Mouse (Mus musculus): Measurements from ENCODE around the gene Slc28a1.
A peak's percentile ranks its signal among the peaks of the same experiment; 100 is the strongest.
"Not testable (repeated sequence)": the region's sequence is repeated elsewhere in the genome, so short reads cannot be mapped to it uniquely, and the experiment has no call there.

Gene Slc28a1

DNA sequence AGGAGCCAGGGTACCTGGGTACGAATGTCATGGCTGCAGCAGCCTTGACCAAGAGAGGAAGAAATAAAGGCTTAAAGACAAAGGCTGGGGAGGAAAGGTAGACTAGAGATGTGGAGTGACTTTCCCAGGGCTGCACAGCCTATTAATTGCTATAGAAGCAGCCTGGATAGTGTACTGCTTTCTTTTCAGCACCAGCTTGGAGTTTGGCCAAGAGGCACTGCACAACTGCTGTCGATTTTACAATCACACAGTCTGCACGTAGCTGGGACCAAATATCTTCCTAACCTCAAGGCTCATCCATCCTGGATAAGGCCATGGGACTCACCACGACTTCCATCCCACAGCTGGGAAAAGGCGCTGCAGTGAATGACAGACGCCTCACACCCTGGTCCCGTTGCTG, 54.8 kb downstream of the Slc28a1 start:
- no peak for DNase-seq (ENCODE audit: low spot score)

DNA sequence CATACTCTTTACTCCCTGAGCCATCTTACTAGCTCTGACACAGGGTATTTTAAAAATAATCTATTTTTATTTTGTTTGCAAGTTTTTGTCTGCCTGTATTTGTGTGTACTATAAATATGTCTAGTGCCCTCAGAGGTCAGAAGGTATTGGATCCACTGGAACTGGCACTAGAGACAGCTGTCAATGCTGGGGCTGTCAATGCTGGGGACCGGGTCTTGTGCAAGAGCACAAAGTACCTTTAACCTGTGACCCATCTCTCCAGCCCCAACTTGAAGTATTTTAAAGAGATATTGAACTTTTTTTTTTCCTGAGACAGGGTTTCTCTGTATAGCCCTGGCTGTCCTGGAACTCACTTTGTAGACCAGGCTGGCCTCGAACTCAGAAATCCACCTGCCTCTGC, 59.3 kb downstream of the Slc28a1 start:
- no peak for DNase-seq (ENCODE audit: low spot score)

DNA sequence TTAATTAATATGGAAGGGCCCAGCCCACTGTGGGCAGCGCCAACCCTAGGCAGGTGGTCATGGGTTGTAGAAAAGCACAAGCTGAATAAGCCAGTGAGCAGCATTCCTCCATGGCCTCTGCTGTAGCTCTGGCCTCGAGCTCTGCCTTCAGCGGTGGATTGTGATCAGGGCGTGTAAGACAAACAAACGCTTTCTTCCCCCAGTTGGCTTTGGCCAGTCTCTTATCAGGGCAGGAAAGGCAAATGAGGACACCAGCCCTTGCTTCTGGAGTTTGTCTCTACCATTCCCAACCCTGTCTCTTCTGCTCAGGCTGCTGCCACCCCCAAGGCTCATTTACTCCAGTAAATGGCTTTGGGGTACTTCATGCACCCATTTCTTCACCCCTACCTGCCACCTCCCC, 60.1 kb downstream of the Slc28a1 start:
- DNase-seq (ENCODE audit: low spot score) = no peak

DNA sequence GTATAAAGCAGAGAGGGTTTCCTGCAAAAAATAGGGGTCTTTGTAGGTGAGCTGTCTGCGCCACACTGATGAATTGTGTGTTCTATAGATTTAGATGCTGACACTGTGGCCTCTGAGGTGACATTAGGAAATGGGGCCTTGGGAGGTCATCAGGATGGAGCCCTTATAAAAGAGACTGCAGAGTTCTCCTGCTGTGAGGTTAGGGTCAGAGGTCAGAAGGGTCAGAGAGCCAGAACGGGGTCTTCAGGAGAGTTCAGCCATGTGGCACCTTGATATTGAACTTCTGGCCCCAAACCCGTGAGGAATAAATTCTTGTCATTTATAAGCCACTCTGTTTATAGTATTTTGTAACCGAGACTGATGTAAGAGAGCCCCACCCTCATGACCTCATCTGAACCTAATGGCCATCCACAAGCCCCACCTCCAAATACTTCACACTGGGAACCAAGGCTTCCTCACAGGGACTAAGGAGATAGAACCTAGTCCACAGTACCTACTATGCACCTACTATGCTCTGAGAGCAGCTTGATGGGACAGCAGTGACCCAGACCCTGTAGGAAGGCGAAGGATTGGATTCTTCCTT, 61.7 kb downstream of the Slc28a1 start:
- DNase-seq (ENCODE audit: low spot score) = no peak

DNA sequence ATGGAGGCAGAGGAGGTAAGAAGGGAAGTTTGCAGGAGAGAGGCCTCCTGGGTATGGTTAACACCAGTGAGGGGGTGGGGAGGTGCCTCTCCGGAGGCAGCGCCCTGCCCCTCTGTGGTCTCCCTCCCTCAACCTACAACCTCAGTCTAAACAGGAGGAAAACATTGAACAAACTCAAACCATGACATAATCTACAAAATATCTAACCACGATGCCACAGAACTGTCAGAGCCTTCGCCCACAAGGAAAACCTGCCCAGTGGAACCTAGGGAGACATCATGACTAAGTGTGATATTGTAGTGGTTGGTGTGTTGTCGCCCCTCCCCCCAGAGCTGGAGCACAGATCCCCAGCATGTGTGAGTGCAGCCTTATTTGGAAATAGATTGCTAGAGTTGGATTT, 64.9 kb downstream of the Slc28a1 start:
- DNase-seq (ENCODE audit: low spot score) = no peak

DNA sequence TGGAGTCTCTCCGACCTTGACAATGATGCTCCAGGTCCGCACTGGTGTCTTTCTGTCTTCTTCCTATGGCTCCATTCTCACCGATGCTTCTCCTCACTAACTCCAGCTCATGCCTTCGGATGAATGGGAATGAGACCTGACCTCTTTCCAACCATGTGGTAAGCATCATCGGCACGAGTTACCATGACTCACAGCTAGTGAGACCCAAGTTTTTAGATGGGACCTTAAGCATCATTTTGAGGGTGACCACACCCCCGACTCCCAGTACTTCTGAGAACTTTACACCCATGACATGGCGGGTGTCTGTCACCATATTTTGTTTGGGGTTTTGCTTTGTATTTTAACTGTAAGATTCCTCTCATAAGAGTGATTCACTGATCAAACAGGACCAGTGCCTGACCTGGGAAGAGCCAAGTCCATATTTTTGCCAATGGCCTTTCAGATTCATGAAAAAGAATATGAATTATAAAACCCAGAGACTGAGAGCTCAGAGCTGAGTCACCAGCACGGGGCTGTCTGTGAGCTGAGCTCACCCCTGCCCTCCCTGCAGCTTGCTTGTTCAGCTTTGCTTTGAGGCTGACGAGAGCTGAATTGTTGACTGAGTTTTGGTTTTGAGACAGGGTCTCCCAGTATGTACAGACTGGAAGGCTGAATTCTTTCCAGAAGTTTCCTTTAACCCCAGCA, 68.0 kb downstream of the Slc28a1 start:
- DNase-seq (ENCODE audit: low spot score) = no peak

DNA sequence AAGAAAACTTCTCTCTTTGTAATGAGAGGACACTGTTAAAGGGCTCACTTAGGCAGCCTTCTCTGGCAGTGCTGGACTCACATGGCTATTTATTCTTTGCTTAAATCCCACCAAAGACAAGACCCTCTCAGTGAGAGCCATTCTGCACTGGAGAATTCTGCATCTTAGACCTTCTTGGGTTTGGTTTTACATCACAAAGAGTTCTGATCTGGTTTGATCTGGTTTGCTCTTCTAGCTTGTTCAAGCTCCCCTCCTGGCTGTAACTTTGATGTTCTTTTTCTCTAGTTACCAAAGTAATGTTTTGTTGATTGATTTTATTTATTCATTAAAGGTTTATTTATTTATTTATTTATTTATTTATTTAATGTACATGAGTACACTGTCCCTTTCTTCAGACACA, 68.6 kb downstream of the Slc28a1 start:
- DNase-seq (ENCODE audit: low spot score) = no peak

DNA sequence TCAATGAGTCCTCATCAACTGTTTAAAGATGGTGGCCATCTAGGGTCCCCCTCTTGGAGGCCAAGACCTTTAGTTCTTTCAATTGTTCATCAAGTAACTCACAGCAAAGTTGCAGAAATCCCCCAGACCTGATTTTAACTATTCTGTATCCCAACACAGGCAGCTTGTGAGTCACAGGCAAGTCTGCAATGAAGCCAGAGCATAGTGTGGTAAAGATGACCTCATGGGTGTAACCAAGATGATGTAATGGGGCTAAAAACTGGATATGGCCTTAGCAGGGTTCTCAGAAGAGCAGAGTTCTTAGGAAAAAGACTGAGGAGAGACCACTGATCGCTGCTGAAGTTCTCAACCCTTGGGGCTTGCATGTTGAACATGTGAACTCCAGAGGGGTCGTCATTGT, 69.5 kb downstream of the Slc28a1 start:
- no peak for DNase-seq (ENCODE audit: low spot score)

DNA sequence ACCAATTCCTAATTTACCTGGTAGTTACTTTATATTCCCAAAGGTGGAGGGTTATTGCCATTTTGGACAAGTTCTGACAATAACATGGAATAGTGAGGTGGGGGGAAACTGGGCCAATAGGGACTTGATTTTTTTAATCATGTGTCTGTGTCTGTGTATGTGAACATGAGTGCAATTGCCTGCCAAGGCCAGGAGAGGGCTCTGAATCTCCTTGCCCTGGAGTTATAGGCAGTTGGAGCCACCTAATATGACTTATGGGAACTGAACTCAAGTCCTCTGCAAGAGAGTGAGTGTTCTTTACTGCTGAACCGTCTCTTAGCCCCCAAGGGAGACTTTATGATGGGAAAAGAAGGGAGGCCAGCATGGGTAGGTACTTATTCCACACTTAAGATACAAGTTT, 70.1 kb downstream of the Slc28a1 start:
- DNase-seq (ENCODE audit: low spot score) = no peak

DNA sequence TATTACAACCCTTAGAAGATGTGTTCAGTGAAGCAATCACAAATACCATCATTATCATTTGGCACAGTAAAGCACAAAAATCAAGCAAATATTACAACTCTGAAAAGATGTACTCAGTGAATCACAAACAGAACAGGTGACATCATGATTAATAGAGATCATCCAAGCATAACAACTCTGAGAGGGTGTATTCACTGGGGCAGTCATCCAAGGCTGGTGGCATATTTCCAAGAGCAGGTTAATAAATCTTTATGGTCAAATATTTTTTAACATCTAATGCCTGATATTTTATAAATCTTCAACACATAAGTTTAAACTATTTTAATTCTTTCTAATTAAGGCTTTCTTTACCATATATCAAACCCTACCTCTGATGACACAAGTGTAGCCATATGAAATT, 71.4 kb downstream of the Slc28a1 start:
- DNase-seq (ENCODE audit: low spot score) = not testable (repeated sequence)

DNA sequence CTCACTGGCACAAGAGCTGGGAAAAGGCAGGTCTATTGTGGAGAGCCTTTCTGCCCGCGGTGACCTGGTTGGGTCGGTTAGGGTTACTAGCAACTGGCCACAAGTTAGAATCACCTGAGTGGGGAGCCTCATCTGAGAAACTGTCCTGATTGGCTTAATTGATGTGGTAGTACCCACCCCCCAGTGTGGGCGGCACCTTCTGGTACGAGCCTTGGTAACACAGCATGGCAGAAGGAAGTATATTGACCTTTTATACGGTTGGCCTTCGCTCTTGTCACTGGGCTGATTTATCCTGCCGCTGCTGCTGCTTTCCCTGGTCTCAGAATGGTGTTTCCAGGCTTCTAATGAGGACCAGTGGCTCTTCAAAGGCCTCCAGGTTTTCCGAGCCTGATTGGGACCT, 74.6 kb downstream of the Slc28a1 start:
- no peak for DNase-seq (ENCODE audit: low spot score)

DNA sequence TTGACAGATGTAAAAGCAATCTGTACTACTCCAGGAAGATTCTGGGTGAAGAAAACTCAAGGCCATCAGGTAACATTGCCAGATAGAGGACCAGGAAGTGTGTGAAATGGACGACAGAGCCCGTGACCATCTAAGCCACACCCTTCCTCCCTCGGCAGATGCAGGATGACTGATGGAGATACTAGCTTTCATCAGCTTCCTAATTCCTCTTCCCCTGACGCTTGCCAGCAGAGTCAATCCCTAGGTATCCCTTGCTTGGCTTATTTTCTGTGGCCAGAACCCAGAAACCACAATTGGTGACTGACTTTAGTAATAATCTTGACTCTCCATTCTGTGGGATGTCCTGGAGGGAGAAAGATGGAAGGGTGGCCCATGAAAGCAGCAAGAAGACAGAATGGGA, 80.9 kb downstream of the Slc28a1 start:
- no peak for DNase-seq (ENCODE audit: low spot score)

DNA sequence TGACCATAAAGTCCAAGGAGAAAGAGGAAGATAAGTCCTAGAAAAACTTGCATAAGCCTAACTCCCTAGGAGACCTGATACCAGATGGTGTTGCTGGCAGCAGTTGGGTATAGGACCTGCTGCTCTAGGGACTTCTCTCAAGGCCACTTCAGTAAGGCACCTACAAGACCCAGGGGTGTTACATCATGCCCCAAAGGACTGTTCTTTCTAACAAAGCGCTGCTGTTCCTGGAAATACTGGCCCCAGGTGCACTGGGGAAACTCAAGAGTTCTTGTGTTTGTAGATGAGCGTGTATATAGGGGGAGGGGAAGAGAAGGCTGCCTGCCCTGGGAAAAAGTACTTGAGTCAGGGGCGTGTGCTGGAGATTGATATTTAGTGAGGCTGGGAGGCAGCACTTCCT, 82.2 kb downstream of the Slc28a1 start:
- DNase-seq (ENCODE audit: low spot score) = no peak

DNA sequence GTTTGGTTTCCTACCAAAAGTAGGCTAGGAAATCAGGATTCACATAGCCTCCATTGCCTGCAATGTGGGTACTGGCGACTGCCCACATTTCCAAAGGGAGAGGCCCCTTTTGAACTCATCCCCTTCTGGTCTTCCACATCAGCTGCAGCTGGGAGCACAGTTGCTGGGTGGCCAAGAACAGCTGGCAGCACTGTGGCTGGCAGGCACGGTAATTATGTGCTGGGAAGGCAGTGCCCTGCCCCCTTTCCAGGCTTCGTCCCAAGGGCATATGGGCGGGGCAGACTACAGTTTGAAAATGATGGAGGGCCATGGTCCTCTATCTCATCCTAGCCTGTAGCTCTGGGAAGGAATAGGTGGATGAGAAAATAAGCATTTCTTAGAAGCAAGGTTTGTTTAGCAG, 83.9 kb downstream of the Slc28a1 start:
- DNase-seq (ENCODE audit: low spot score) = no peak

DNA sequence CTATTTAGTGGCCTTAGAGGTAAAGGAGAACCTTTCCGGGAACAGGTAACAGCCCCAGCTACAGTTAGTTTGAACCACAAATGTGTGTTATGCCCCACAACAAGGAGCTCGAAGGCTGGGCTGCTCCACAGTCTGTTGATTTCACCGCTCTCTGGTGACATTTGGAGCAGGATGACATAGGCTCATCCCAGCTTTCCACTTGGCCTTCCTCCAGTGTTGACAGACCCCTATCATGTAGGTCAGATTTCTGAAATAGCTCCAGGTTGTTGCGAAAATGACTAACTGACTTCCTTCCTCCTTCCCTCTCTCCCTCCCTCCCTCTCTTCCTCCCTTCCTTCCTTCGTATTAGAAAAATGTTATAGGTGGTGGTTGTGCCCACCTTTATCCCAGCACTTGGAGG, 84.5 kb downstream of the Slc28a1 start:
- no peak for DNase-seq (ENCODE audit: low spot score)

DNA sequence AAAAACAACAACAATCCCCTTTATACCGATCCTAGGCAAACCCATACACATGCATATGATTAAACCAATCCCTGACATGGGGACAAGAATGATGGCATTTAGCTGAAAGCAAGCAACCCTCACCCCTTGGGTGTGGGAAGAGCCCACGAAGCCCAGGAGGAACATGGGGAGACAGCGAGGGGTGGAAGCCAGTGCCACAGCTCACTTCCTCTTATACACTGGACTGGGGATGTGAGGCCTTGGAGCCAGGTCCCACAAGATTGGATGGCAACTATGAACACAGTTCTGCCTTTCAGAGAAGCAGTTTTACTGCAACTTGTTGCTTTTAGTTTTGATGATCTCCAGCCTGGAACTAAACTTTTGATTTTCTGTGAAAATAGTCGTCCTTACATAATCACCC, 85.2 kb downstream of the Slc28a1 start:
- no peak for DNase-seq (ENCODE audit: low spot score)

DNA sequence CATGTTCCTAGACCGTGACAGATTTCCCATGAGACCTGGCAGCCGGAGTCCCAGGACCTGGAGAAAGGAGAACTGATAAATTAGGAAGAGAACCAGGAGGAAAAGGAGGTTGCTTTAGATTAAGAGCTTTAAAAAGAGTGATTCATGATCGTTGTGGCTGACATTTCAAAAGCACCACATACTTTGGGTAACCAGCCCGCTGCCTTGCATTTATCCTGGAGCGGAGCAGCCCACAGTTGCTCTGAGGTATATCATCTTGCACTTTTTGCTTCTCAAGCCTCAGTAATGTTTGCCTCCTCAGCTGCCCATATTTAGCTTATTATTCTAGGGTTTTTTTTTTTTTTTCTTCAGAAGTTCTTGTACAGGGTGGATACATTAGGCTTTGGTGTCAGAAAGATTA, 87.8 kb downstream of the Slc28a1 start:
- DNase-seq (ENCODE audit: low spot score) = no peak

DNA sequence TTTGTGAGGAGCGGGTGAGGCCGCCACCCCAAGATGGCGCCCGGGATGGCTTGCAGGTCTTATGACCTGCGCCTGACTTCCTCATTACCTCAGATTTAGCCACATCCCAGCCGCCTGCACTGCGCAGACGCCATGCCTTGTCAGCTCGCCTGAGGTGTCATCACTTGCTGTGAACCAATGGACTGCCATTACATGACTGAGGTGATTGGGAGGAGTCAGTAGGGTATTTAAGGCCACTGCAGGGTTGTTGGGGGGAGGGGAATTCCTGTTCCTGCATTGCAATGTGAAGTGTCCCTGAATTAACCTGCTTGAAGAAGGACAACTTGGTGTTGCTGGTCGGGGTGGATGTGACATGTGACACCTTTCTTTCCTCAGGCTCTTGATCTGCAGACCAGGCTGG, 89.0 kb downstream of the Slc28a1 start:
- DNase-seq (ENCODE audit: low spot score) = not testable (repeated sequence)

DNA sequence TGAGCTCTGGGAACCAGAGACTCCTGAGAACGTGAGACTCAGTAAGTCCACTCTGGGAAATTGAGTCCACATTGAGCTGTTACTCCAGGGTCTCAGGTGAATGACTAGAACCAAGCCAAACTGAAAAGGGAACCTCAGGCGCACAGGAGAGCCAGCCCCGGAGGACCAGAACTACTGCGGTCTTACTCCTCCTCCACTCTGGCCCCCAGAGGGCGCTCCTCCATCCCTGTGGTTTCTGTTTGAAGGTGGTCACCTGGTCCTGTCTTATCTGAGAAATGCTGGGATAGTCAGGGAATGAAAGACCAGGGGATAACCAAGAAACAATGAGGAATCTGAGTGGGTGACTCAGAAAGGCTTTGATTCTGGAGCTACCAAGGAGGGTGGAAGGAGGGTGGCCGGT, 94.3 kb downstream of the Slc28a1 start:
- DNase-seq (ENCODE audit: low spot score) = peak; percentile 18

DNA sequence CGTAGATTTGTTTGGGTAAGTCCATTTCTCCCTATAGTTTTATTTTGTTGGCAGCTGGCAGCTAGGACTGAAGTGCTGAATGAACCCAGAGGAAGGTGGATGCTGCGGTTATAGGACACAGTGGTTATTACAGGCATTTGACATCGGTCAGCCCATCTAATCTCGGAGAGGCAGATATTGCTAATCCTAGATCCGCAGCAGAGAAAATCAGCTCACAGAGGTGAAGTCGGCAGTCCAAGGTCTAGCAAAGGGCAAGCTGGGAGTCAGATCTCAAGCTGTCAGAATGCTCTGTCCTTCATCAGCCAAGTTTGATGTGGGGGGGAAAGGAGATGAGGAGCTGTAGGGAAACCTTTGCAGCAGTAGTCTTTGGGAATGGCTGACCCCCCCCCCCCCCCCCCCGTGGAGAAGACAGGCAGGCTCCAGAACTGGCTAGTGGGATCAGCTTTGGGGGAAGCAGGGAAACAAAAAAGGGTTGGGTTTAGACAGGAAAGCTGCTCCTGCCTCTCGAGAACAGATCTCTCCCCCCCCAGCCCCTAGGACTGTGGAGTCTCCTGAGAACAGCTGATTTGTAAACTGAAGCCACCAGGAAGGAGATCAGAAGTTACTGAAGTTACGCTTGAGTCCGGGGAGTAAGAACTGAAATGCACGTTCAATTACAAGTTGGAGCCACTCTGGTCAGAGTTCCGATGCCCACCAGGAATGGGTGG, 95.5 kb downstream of the Slc28a1 start:
- DNase-seq (ENCODE audit: low spot score) = no peak

DNA sequence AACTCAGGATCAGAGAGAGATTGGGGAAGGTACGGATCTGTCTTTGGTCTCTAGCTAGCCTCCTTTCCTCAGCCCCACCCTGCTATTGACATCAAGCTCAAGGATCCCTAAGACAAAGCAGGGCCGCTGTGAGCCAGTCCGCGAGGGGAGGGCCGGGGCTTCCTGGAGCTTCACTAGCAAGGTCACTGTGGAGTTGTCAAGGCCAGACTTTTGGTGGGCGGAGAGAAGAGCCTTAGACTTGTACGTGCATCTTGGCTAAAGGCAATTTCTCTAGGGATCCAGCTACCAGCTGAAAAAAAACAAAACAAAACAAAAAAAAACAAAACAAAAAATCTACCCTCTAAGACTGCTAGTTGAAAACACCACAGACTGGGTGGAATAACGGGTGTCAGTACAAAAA, 97.2 kb downstream of the Slc28a1 start:
- DNase-seq (ENCODE audit: low spot score) = no peak

DNA sequence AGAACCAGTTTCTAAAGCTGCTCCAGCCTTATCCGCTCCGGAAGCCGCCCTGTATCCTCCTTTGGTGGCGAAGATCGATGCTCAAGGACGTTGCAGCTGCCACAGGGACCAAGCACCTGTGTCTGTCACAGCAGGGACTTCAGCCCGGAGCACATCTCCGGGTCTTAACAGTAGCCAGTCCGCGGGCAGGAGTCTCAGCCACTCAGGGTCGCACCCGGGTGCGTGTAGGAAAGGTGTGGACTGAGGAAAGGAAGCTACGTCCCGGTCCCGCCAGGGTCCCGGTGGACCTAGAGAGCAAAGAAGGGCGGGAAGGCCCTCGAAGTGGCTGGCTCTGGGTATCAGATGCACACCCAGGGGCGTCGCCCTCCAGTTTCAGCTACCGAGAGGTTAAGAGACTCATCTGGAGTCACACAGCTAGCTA, 97.7 kb downstream of the Slc28a1 start:
- peak; percentile 22 for DNase-seq (ENCODE audit: low spot score)

DNA sequence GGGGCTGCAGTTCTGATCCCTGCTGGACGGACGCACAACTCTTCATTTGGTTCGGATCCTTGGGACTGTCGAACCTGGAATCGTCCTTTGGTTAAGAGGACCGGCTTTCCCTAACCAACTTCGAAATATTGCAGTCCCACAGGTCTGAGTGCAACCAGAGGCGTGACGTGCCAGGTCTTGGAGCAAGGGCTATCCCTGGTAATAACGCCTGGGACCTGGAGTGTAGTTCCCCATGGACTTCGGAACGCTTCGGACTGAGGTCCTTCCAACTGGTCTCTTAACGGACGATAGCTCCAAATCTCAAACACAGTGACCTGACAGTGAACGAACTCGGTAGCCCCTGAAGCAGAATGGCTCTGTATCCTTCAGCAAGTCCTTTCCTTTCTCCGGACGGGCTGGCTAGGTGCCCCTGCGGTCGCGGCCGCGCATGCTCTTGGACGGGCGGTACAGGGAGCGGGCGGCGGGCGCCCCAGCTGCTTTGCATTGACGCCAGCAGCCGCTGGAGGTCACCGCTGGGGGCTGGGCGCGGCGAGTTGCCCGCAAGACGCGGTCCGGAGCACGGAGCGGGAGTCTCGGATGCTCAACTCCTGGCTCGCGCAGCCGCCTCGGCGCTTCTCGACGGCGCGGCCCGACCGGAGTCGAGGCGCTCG, 98.2 kb downstream of the Slc28a1 start:
- DNase-seq (ENCODE audit: low spot score) = peak; percentile 77

Data from spleen, adult 12 weeks (tissue).